Mouse (Mus musculus): ENCODE measurements around the gene Edaradd. TPM values are rescaled to one million over a fixed set of nuclear protein-coding genes. Genes with fewer than 3 reads are reported as not detected.
A peak's percentile ranks its signal among the peaks of the same experiment; 100 is the strongest.
"Not testable (repeated sequence)": the region's sequence is repeated elsewhere in the genome, so short reads cannot be mapped to it uniquely, and the experiment has no call there.

The Edaradd gene
- polyA plus RNA-seq, 1 experiment from 2014 or later = 2.2 TPM

DNA sequence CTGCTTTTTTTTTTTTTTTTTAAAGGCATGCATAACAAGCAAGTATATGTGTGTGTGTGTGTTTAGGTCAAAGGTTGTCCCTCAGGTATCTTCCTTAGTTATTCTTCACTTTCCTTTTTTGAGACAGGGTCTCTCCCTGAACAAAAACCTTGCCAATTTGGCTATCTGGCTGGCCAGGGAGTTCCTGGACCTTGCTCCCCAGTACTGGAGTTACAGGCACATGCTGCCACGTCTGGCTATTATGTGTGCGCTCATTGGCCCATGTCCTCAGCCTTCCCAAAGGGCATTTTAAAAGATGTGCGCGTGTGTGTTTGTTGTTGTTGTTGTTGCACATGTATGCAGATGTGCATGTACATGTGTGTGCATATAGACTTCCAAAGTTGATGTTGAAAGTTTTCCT is 43.4 kb downstream of the Edaradd start:
- Histone ChIP-seq H3K4me3 (ENCODE audit: low read length) (no peak overlapping the region), H3K4me1 (ENCODE audit: control insufficient read depth, insufficient read depth, low read length) (no peaks in the 10 kb centered on the region), H3K9me3 (replicated peaks; ENCODE audit: control insufficient read depth, low read length) (no peaks in the 10 kb centered on the region), H3K4me2 (ENCODE audit: low read depth, low read length) (no peak overlapping the region), H3K9ac (ENCODE audit: low read length) (no peak overlapping the region), H3K27me3 (ENCODE audit: control insufficient read depth, insufficient read depth, low read length) (no peaks in the 10 kb centered on the region), H3K36me3 (ENCODE audit: control insufficient read depth, insufficient read depth) (no peaks in the 10 kb centered on the region), H3K27ac (ENCODE audit: low read length) (no peak overlapping the region)
- ATAC-seq (replicated peaks; ENCODE audit: extremely low read depth, insufficient read depth, low FRiP score) = no peak
- WGBS = 91% methylated on average over 4 of the region's 4 CpGs

DNA sequence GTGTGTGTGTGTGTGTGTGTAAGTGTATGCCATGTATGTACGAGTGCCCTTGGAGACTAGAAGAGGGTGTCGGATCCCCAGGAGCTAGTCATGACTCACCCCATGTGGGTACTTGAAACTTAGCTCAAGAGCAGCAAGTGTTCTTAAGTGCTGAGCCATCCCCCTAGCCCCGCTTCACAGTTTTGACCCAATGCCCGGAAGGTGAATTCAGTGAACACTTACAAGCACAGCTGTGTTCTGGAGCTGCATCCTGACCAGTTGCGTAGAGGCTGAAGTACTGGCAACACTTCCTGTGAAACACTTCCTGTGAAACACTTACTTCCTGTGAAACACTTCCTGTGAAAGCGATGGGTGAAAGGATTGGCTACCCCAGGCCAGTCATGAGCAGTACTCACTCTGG is 45.0 kb downstream of the Edaradd start:
- Histone ChIP-seq H3K4me2 (ENCODE audit: low read depth, low read length) (no peak overlapping the region), H3K4me3 (ENCODE audit: low read length) (no peak overlapping the region), H3K9me3 (replicated peaks; ENCODE audit: control insufficient read depth, low read length) (no peaks in the 10 kb centered on the region), H3K27me3 (ENCODE audit: control insufficient read depth, insufficient read depth, low read length) (no peaks in the 10 kb centered on the region), H3K9ac (ENCODE audit: low read length) (no peak overlapping the region), H3K27ac (ENCODE audit: low read length) (no peak overlapping the region), H3K4me1 (ENCODE audit: control insufficient read depth, insufficient read depth, low read length) (no peaks in the 10 kb centered on the region), H3K36me3 (ENCODE audit: control insufficient read depth, insufficient read depth) (no peaks in the 10 kb centered on the region)
- 73% methylated on average over 6 of the region's 6 CpGs for WGBS
- no peak for ATAC-seq (replicated peaks; ENCODE audit: extremely low read depth, insufficient read depth, low FRiP score)

DNA sequence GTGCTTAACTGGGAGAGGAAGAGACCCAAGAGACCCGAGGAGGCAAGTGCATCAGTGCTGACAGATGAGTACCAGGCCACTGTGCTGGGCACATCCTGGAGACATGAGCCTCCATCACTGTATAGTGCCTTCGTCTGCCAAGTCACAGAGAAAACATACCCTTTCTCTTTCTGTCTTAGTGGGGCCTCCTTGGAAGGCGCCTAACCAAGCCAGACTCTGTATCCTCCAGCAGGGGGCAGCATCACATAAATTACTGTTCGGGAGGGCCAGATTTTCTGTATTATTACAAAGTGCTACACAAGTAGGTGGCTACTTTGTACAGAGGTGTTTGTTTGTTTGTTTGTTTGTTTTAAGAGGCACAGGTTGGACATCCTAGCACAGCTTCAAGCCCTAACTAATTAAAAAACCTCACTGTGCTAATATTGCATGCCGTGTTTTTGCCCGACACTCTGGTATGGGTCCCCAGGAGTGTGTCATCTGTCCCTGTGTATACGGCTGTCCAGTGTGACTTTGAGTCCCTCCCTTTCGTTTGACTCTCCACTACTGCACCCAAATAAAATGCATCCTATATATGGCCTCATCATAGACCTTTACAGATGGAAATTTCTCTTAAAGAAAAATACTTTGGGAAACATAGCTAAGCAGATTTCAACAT is 46.4 kb downstream of the Edaradd start:
- no peak overlapping the region for H3K4me2 ChIP-seq (ENCODE audit: low read depth, low read length)
- H3K9ac ChIP-seq (ENCODE audit: low read length) = no peak overlapping the region
- no peaks in the 10 kb centered on the region for H3K36me3 ChIP-seq (ENCODE audit: control insufficient read depth, insufficient read depth)
- peak; percentile 47; the same call in 1 of the 2 replicates for ATAC-seq (replicated peaks; ENCODE audit: extremely low read depth, insufficient read depth, low FRiP score)
- no peaks in the 10 kb centered on the region for H3K27me3 ChIP-seq (ENCODE audit: control insufficient read depth, insufficient read depth, low read length)
- 34% methylated on average over 8 of the region's 8 CpGs for WGBS
- H3K4me3 ChIP-seq (ENCODE audit: low read length) = no peak overlapping the region
- H3K27ac ChIP-seq (ENCODE audit: low read length) = no peak overlapping the region
- H3K9me3 ChIP-seq (replicated peaks; ENCODE audit: control insufficient read depth, low read length) = no peaks in the 10 kb centered on the region
- no peaks in the 10 kb centered on the region for H3K4me1 ChIP-seq (ENCODE audit: control insufficient read depth, insufficient read depth, low read length)

DNA sequence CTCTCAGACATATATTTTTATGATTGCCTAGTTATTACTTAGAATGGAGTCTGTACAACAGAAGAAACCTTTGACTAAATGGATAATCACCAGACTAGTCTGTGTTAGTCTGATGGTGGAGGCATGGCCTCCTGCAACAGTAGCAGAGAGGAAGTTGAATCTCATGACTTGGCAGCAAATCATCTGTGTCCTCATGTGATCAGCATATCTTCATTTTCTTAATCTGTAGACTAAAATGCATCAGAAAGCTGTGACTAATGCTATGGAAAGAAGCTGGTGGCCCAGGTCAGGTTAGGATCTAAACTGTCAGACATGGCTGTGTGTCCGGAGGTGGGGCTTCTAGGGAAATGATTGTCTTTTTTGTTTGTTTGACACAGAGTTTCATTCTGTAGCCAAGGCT is 51.8 kb downstream of the Edaradd start:
- H3K9ac ChIP-seq (ENCODE audit: low read length) = no peak overlapping the region
- H3K36me3 ChIP-seq (ENCODE audit: control insufficient read depth, insufficient read depth) = no peaks in the 10 kb centered on the region
- no peak overlapping the region for H3K4me3 ChIP-seq (ENCODE audit: low read length)
- H3K9me3 ChIP-seq (replicated peaks; ENCODE audit: control insufficient read depth, low read length) = no peaks in the 10 kb centered on the region
- no peak overlapping the region for H3K4me2 ChIP-seq (ENCODE audit: low read depth, low read length)
- ATAC-seq (replicated peaks; ENCODE audit: extremely low read depth, insufficient read depth, low FRiP score) = no peak
- 88% methylated on average over 1 of the region's 1 CpGs for WGBS
- no peaks in the 10 kb centered on the region for H3K27me3 ChIP-seq (ENCODE audit: control insufficient read depth, insufficient read depth, low read length)
- H3K4me1 ChIP-seq (ENCODE audit: control insufficient read depth, insufficient read depth, low read length) = no peaks in the 10 kb centered on the region; the same call in 1 of the 2 replicates
- no peak overlapping the region for H3K27ac ChIP-seq (ENCODE audit: low read length)

DNA sequence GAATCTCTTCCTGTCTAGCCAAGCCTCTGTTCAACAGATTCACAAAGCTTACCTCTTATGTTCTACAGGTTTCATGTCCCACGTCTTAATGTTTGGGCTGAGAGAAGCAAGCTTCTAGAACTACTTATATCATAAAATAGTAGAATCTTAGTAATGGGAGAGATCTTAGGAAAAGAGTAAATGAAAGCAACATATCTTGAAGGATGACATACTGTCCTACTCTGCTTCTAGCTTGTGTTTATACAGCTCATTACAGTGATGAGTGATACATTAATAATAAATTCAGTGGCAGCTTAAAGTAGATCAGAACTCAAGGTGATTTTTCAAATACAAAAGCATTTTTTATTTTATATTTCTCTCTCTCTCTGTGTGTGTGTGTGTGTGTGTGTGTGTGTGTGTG is 55.4 kb downstream of the Edaradd start, which contains the start of gene Lgals8:
Gene Lgals8, minus strand, starts transcription at position 101 of the 400 bp plus-strand sequence.
- H3K27me3 ChIP-seq (ENCODE audit: control insufficient read depth, insufficient read depth, low read length) = no peaks in the 10 kb centered on the region
- no peaks in the 10 kb centered on the region for H3K36me3 ChIP-seq (ENCODE audit: control insufficient read depth, insufficient read depth)
- no peak for ATAC-seq (replicated peaks; ENCODE audit: extremely low read depth, insufficient read depth, low FRiP score)
- no peak within 1 kb of the TSS for H3K9ac ChIP-seq (ENCODE audit: low read length)
- no peaks in the 10 kb centered on the region for H3K9me3 ChIP-seq (replicated peaks; ENCODE audit: control insufficient read depth, low read length)
- no peak within 1 kb of the TSS for H3K4me3 ChIP-seq (ENCODE audit: low read length)
- H3K27ac ChIP-seq (ENCODE audit: low read length) = no peak within 1 kb of the TSS
- H3K4me2 ChIP-seq (ENCODE audit: low read depth, low read length) = no peak within 1 kb of the TSS
- WGBS = 70% methylated on average over 1 of the region's 1 CpGs
- peaks cover 8% of the 10 kb centered on the region for H3K4me1 ChIP-seq (ENCODE audit: control insufficient read depth, insufficient read depth, low read length)

DNA sequence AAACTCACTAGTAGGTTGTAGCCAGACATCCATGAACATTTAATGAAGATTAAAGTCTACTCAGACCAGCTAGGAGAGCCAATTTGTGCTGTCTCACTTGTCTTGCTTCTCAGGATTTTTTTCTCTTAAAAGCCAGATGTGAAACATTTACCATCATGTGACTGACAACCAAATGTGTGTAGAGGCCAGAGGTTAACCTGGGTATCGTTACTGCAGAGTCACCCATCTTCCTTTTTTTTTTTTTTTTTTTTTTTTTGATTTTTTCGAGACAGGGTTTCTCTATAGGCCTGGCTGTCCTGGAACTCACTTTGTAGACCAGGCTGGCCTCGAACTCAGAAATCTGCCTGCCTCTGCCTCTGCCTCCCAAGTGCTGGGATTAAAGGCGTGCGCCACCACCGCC is 56.1 kb downstream of the Edaradd start:
- not testable (repeated sequence) for H3K36me3 ChIP-seq (ENCODE audit: control insufficient read depth, insufficient read depth); H3K9ac ChIP-seq (ENCODE audit: low read length); H3K27ac ChIP-seq (ENCODE audit: low read length); H3K9me3 ChIP-seq (replicated peaks; ENCODE audit: control insufficient read depth, low read length); H3K4me2 ChIP-seq (ENCODE audit: low read depth, low read length); H3K27me3 ChIP-seq (ENCODE audit: control insufficient read depth, insufficient read depth, low read length); H3K4me1 ChIP-seq (ENCODE audit: control insufficient read depth, insufficient read depth, low read length); H3K4me3 ChIP-seq (ENCODE audit: low read length); ATAC-seq (replicated peaks; ENCODE audit: extremely low read depth, insufficient read depth, low FRiP score)
- 90% methylated on average over 6 of the region's 6 CpGs for WGBS

DNA sequence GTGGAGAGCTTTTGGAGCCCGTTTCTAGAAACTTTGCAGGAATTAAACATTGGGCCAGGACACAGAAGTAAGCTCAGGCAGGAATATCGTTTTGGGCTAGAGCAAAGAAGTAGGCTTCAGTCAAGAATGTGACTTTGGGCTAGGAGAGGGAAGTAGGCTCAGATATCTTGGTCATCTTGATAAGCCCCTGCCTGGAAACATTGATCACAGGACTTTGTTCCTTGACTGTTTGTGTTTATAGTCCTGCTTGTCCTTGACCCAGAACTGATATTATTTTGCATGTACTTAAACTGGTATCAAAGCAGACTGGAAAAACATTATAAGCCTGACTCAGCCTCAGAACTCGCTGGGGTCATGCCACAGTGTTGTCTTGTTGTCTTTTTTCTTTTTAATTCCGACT is 57.6 kb downstream of the Edaradd start:
- ATAC-seq (replicated peaks; ENCODE audit: extremely low read depth, insufficient read depth, low FRiP score) = no peak
- Histone ChIP-seq H3K4me1 (ENCODE audit: control insufficient read depth, insufficient read depth, low read length) (peaks cover 9% of the 10 kb centered on the region), H3K36me3 (ENCODE audit: control insufficient read depth, insufficient read depth) (no peaks in the 10 kb centered on the region; the same call in 1 of the 2 replicates), H3K27me3 (ENCODE audit: control insufficient read depth, insufficient read depth, low read length) (no peaks in the 10 kb centered on the region), H3K9me3 (replicated peaks; ENCODE audit: control insufficient read depth, low read length) (no peaks in the 10 kb centered on the region), H3K4me3 (ENCODE audit: low read length) (no peak overlapping the region), H3K9ac (ENCODE audit: low read length) (no peak overlapping the region), H3K27ac (ENCODE audit: low read length) (no peak overlapping the region), H3K4me2 (ENCODE audit: low read depth, low read length) (no peak overlapping the region)
- 65% methylated on average over 4 of the region's 4 CpGs for WGBS

DNA sequence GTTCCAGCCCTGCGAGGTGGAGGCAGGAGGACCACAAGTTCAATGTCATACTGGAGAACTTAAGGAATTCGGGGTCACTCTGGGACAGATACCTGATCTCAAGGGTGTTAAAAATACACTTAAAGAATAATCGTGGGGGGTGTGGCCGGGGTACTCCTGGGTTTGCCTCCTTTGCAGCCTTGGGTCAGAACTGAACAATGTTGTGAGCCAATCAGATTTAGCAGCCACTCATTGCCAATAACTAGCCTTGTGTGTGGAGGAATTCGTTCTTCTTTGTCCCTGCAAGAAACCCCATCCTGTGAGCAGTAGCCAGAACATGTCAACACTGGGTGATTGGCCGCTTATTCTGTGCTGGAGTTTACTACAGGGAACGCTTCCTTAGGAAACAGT is 58.5 kb downstream of the Edaradd start:
- peak; percentile 10 for ATAC-seq (replicated peaks; ENCODE audit: extremely low read depth, insufficient read depth, low FRiP score)
- Histone ChIP-seq H3K9ac (ENCODE audit: low read length) (peak overlapping the region; percentile 92), H3K4me1 (ENCODE audit: control insufficient read depth, insufficient read depth, low read length) (peaks cover 9% of the 10 kb centered on the region), H3K4me2 (ENCODE audit: low read depth, low read length) (peak overlapping the region; percentile 95), H3K36me3 (ENCODE audit: control insufficient read depth, insufficient read depth) (no peaks in the 10 kb centered on the region; the same call in 1 of the 2 replicates), H3K4me3 (ENCODE audit: low read length) (peak overlapping the region; percentile 91), H3K27me3 (ENCODE audit: control insufficient read depth, insufficient read depth, low read length) (no peaks in the 10 kb centered on the region), H3K27ac (ENCODE audit: low read length) (peak overlapping the region; percentile 84), H3K9me3 (replicated peaks; ENCODE audit: control insufficient read depth, low read length) (no peaks in the 10 kb centered on the region)
- WGBS = 4% methylated on average over 7 of the region's 7 CpGs

DNA sequence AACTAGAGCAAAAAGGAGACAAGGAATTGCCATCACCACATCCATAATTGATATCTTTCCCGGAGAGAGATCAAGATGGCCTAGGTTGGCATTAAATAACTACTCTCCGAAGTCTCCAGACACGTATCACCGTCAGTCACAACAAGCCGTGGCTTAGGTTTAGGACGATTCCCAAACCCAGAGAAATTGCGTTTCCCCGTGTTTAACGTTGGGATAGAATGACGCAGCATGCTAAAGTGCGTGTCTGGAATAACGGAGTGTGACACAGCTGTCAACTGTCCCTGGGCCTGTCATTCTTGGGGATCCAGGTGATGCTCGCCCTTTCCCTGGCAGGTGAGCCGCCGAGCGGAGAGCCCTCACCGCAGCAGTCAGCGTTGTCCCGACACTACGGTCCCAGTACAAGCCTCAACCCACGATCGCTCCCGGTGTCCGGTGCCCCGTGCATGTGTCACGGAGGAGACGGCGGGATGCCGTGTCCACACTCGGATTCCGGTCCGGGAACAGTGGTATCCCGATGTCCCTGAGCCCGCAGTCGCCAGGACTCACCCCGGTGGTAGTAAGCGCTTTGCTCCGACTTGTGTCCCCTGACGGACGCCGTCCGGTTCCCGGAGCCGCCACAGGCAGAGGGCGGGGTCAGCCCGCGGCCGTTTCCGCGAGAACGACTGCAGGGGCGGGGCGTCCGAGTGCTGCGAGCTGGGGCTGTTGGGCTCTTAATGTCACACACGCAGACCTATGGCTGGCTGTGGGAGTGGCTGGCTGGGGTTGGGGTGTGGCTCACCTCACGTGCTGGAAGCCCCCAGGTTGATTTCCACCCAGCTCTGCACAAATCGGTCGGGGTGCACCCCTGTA is 59.1 kb downstream of the Edaradd start:
- Histone ChIP-seq H3K4me1 (ENCODE audit: control insufficient read depth, insufficient read depth, low read length) (peaks cover 9% of the 10 kb centered on the region), H3K4me2 (ENCODE audit: low read depth, low read length) (peak overlapping the region; percentile 95), H3K9ac (ENCODE audit: low read length) (peak overlapping the region; percentile 92), H3K27me3 (ENCODE audit: control insufficient read depth, insufficient read depth, low read length) (no peaks in the 10 kb centered on the region), H3K4me3 (ENCODE audit: low read length) (peak overlapping the region; percentile 91), H3K36me3 (ENCODE audit: control insufficient read depth, insufficient read depth) (no peaks in the 10 kb centered on the region; the same call in 1 of the 2 replicates), H3K9me3 (replicated peaks; ENCODE audit: control insufficient read depth, low read length) (no peaks in the 10 kb centered on the region), H3K27ac (ENCODE audit: low read length) (peak overlapping the region; percentile 84)
- under 1% methylated on average over 59 of the region's 59 CpGs for WGBS
- ATAC-seq (replicated peaks; ENCODE audit: extremely low read depth, insufficient read depth, low FRiP score) = peak; percentile 97
